Mouse (Mus musculus) thymus, adult 18-20 months (tissue): ENCODE results near the gene Fkrp.

ENCODE experiments used
- DNase-seq, 2 experiments: peaks; one replicate each; pipeline ENCODE4 v3.0.0; 2022; ENCODE audit warnings: mixed read lengths in 2 of 2

Gene Fkrp

GRCm38 (mm10) chr7:16816475-16817122, at the start of gene Fkrp:
Gene Fkrp (minus strand): TSS chr7:16816732.
- DNase-seq: peak; percentile 29 to 43

DNA sequence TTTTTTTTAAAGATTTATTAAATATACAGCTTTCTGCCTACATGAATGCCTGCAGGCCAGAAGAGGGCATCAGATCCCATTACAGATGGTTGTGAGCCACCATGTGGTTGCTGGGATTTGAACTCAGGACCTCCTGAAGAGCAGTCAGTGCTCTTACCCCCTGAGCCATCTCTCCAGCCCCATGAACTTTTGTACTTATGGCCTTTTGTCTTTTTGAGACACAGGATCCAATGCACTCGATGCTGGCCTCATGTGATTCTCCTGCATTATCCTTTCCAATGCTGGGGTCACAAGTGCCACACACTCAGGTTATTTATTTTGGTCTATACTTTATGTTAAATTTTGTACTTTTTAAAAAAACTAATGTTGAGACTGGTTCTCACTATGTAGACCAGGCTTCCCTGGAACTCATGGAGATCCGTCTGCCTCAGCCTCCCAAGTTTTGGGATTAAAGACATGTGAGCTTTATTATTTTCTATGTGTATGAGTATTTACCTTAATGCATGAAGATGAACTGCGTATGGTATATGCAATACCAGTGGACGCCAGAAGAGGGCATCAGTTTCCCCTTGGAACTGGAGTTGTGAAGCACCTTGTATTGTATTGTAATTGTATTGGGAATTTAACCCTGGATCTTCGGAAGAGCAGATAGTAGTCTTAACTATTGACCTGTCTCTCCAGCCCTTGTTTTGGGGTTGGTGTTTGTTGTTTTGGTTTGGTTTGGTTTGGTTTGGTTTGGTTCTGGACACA, 43.5 kb upstream of the Fkrp start:
- no peak for DNase-seq

DNA sequence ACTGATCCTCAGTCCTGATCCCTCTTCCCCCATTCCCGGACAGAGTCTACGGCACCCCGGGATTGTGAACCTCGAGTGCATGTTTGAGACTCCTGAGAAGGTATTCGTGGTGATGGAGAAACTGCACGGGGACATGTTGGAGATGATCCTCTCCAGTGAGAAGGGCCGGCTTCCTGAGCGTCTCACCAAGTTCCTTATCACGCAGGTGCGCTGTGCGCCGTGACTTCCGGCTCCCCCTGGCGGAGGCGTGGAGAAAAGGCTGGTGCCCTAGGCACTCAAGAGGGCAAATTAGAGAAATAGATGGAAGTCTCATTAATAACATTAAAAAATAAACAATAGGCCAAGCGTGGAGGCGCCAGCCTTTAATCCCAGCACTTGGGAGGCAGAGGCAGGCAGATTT, 41.8 kb upstream of the Fkrp start:
- peak in 1 of 2 experiments; percentile 39 for DNase-seq

- no peak for DNase-seq
These were observed 36.8 kb upstream of the Fkrp start for GRCm38 (mm10) chr7:16853302-16853831.

DNA sequence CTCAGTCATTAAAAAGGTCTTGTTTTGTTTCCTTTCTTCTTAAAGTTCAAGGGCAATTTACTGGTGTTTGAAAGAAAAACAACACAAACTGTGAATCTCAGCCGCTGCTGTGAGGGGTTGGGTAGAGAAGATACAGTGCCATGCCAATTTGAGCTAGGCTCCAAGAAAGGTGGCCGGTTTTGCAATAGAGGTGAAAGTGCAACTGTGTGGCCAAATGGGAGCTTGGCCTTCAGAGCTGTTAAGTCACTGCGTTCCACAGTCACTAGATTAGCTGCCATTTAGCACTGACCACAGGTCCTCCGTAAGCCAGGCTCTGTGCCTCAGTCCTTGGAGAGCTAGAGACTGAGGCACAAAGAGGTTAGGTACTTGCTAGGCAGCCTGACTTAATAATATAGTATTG, 35.1 kb upstream of the Fkrp start:
- DNase-seq: no peak

GRCm38 (mm10) chr7:16848579-16848978, 32.0 kb upstream of the Fkrp start:
- peak in 1 of 2 experiments; percentile 32 for DNase-seq

GRCm38 (mm10) chr7:16847507-16847906, 31.0 kb upstream of the Fkrp start:
- DNase-seq: no peak

- no peak for DNase-seq
These were observed 30.2 kb upstream of the Fkrp start for GRCm38 (mm10) chr7:16846775-16847174.

GRCm38 (mm10) chr7:16845820-16846167, 29.3 kb upstream of the Fkrp start:
- no peak for DNase-seq

DNA sequence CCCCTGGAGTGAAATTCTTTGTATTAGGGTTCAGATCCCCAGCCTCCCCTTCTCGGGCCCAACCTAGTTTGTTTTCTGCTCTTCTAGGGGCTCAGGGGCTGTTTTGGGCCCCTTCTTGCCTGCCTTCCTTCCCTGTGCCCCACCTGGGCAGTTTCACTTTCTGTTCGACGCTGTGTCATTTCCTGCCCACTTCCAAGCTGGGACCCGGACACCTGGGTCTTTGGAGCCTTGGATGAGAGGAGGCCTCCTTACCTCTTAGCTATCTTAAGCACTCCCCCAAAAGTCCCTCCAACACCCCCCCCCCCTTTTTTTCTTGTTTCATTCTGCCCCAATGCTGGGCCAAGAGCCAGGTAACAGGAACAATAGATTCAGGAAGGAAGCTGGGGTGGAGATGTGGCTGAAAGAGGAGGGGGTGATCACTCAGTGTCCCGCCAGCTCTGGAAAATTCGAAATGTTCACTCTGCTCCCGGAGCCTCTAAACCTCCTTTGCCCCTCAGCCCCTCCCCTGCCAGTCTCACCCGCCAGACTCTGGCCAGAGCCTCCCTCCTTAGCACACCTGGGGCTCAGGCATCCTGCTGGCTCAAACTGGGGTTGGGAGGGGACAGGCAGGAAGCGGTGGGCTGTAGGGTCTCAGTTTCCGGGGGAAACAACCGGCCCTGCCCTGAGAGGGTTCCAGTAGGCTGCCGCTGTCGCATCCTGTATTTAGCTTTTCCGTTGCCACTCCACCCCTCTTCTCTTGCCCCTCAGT, 28.7 kb upstream of the Fkrp start:
- peak; percentile 78 to 86 for DNase-seq

GRCm38 (mm10) chr7:16844696-16845071, 28.2 kb upstream of the Fkrp start:
- no peak for DNase-seq

- peak; percentile 77 to 87 for DNase-seq
These were observed 27.1 kb upstream of the Fkrp start for GRCm38 (mm10) chr7:16843441-16844171.

DNA sequence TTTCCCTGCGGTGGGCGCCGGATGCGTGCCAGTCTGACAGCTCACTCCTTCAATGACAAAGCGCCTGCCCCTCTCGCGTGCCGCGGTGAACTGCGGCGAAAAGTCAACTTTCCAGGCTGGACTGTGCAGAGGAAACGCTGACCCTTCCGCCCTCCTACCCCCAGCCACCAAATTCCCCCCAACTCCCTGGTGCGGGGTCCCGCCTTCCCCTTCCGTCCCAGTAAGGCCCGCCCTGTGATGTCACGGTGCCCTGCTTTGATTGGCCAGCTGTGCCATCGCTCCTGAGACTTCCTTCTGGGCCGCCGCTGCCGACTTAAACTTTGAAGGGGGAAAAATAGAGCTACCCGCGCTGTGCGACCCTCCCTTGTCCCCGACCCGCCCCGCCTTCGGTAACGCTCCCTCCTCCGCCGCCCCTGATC, 26.1 kb upstream of the Fkrp start, which contains the start of gene Prkd2:
Prkd2 (plus strand) TSS at position 258 of the 419 bp plus-strand sequence.
- DNase-seq: peak; percentile 92 to 94

- peak; percentile 83 to 89 for DNase-seq
These were observed 25.3 kb upstream of the Fkrp start for GRCm38 (mm10) chr7:16841561-16842560.

- peak; percentile 41 to 56 for DNase-seq
These were observed 24.5 kb upstream of the Fkrp start for GRCm38 (mm10) chr7:16841078-16841477.

GRCm38 (mm10) chr7:16840109-16840491, 23.6 kb upstream of the Fkrp start:
- no peak for DNase-seq

GRCm38 (mm10) chr7:16839427-16840108, 23.0 kb upstream of the Fkrp start:
- DNase-seq: no peak

DNA sequence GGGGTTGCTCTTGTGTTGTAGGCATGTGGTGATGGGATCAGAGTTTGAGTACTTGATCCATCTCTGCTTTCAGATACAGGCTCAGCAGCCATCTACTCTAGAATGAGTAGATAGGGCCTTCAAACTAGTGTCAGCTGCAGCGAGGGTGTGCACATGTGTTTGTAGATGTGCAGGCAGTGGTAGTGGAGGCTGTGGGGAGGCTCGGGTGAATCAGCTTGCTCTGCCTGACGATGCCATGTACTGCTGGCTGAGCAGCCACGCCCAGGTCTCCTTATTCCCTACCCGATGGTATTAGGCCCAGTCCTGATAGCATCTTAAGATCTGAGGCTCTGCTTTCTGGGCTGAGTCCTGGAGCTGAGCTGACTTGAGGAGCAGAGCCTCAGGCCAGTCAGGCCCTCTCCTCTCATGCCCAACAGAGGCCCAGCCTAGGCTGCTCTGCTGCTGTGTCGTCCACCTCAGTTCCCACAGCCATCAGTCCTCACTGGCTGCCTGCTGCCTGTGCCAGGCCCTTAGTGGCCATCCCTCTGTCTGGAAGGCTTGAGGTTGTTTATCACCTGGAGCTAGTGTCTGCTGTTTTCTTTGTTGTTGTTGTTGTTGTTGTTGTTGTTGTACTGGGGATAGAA, 22.4 kb upstream of the Fkrp start:
- DNase-seq: no peak

DNA sequence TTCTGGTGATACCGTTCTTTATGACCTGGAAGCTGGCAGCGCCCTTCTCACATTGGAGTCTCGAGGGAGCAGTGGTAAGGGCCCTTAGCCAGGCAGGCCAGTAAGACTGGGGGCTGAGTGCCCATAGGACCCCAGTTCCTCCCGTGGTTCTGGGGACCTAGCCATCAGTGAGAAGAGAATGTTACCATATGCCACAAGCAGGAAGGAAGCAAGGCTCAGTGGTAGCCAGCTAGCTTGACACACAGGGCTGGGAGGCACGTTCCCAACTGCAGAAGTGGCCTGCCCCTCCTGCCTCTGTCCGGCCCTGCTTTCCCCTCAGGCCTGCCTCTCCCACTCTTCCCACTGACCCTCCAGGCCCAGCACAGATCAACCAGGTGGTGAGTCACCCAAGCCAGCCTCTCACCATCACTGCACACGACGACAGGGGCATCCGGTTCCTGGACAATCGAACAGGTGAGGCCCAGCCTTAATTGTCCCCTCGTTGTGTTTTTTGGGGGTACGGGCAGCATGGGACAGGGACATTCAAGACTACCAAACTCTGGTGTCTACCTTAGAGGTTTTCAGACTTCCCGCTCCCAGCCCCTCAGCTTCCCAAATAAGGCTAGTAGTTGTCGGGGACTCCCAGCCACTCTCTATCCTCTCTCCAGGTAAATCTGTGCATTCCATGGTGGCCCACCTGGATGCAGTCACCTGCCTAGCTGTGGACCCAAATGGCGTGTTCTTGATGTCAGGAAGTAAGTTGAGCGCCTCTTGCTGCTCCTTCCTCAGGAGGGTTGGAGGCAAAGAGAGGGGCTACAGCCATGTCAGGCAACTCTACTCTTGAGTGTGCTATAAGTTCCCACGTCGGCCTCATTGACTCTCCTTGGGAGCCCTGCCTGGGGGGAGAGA, 21.6 kb upstream of the Fkrp start:
- DNase-seq: peak in 1 of 2 experiments; percentile 31
